Mouse (Mus musculus): ENCODE results near the gene Dctn2. TPM values are rescaled to one million over a fixed set of nuclear protein-coding genes. Genes with fewer than 3 reads are reported as not detected.

Gene Dctn2
- total RNA-seq (2023), result 100 to 1,000 TPM; 111 to 113 TPM

DNA sequence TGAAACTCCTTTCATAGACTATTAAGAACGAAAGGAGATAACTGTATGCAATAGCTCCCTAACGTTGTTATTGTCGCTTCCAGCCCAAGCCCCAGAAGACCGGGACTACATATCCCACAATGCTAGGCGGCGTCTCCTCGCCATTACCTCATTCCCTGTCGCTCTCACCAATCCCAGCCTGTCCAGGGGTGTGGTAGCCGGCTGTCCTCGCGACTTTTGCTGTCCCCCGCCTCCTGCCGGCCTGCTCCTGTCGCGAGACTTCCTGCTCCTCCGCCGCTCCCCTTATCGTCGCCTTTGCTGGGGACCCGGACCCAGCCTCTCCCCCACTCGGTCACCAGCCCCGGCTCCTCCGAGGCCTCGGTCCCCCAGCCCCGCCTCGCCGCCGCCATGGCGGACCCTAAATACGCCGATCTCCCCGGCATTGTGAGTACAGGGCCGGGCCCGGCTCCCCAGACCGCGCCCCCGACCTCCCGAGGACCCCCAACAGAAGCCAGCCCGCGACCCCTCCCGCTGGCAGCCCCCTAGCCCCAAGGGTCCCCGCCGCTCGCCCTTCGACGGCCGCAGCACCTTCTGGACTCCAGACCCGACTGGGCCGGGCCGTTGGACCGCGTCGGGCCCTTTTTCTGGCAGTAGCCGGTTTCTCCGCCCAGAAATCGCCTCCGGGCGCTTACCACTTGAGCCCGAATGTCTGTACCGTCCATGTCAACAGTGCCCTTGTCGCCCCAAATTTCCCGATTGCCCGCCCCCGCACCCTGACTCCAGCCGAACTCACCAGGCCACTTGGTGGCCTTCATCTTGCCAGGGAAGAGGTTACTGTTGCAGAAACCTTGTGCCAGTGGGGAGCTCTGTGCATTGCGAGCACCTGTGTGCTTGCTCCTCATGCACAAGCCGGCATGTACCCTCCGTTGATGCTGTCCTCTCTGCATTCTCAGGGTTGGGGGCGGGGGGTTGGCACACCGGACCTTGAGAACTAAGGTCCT lies at the start of gene Dctn2:
Gene Dctn2 (plus strand): TSS at position 257 of the 980 bp plus-strand sequence.

GRCm38 (mm10) chr10:127262548-127263398 lies 3.4 kb upstream of the Dctn2 start, which contains the start of gene Kif5a:
Gene Kif5a, minus strand, starts transcription at chr10:127263348.

GRCm38 (mm10) chr10:127288800-127289572 lies 22.8 kb downstream of the Dctn2 start, which contains the start of gene Mbd6:
Gene Mbd6, minus strand, starts transcription at chr10:127289018.

GRCm38 (mm10) chr10:127311476-127312355 lies 45.5 kb downstream of the Dctn2 start, which contains the start of gene Mars:
Gene Mars, minus strand, starts transcription at chr10:127311786.

GRCm38 (mm10) chr10:127321621-127322020 lies 55.5 kb downstream of the Dctn2 start, which contains the start of gene Arhgap9:
Gene Arhgap9, plus strand, starts transcription at chr10:127321964.

Other genes with a start within 250 kb of the Dctn2 start
- gene Tsfm, start 235.5 kb upstream of the Dctn2 start, total RNA-seq (2023), result 10 to 100 TPM; 12.8 to 15.0 TPM
- 1 to 10 TPM; 4.2 to 7.2 TPM for gene Mettl1, start 225.0 kb upstream of the Dctn2 start, total RNA-seq (2023)
- under 1 TPM in 1 of 2 experiments, not detected in 1; 0.30 TPM for gene Eef1akmt3, start 224.9 kb upstream of the Dctn2 start, total RNA-seq (2023)
- gene Cyp27b1, start 218.1 kb upstream of the Dctn2 start, total RNA-seq (2023), result not detected
- gene March9, start 206.2 kb upstream of the Dctn2 start, total RNA-seq (2023), result under 1 TPM in 1 of 2 experiments, not detected in 1; 0.15 TPM
- gene Cdk4, start 202.8 kb upstream of the Dctn2 start, total RNA-seq (2023), result 10 to 100 TPM; 74.8 to 91.0 TPM
- gene Tspan31, start 196.1 kb upstream of the Dctn2 start, total RNA-seq (2023), result 10 to 100 TPM; 66.0 to 66.3 TPM
- 10 to 100 TPM; 32.9 to 33.7 TPM for gene Agap2, start 191.1 kb upstream of the Dctn2 start, total RNA-seq (2023)
- gene Os9, start 145.2 kb upstream of the Dctn2 start, total RNA-seq (2023), result 100 to 1,000 TPM; 136 to 140 TPM
- 100 to 1,000 TPM; 257 to 262 TPM for gene B4galnt1, start 101.1 kb upstream of the Dctn2 start, total RNA-seq (2023)
- not detected for gene Slc26a10, start 85.7 kb upstream of the Dctn2 start, total RNA-seq (2023)
- gene Arhgef25, start 76.3 kb upstream of the Dctn2 start, total RNA-seq (2023), result under 1 TPM in 1 of 2 experiments, not detected in 1; 0.55 TPM
- gene Dtx3, start 70.6 kb upstream of the Dctn2 start, total RNA-seq (2023), result 10 to 100 TPM; 24.6 to 28.6 TPM
- gene Pip4k2c, start 54.8 kb upstream of the Dctn2 start, total RNA-seq (2023), result 10 to 100 TPM; 20.6 to 21.1 TPM
- 1 to 10 TPM; 2.4 to 3.3 TPM for gene Kif5a, start 3.0 kb upstream of the Dctn2 start, total RNA-seq (2023)
- gene Mbd6, start 22.6 kb downstream of the Dctn2 start, total RNA-seq (2023), result 100 to 1,000 TPM; 116 to 118 TPM
- gene Mars, start 45.4 kb downstream of the Dctn2 start, total RNA-seq (2023), result 10 to 100 TPM; 37.6 to 42.2 TPM
- gene Arhgap9, start 55.6 kb downstream of the Dctn2 start, total RNA-seq (2023), result 100 to 1,000 TPM; 216 to 240 TPM
- gene Gli1, start 75.6 kb downstream of the Dctn2 start, total RNA-seq (2023), result under 1 TPM in 1 of 2 experiments, not detected in 1; 0.66 TPM
- not detected for gene Inhbe, start 88.0 kb downstream of the Dctn2 start, total RNA-seq (2023)
- gene Inhbc, start 104.1 kb downstream of the Dctn2 start, total RNA-seq (2023), result not detected
- gene R3hdm2, start 114.0 kb downstream of the Dctn2 start, total RNA-seq (2023), result 100 to 1,000 TPM in 1 of 2 experiments, 10 to 100 TPM in 1; 98.4 to 116 TPM
- 1 to 10 TPM; 1.0 to 3.7 TPM for gene Stac3, start 235.3 kb downstream of the Dctn2 start, total RNA-seq (2023)
- gene Ndufa4l2, start 248.6 kb downstream of the Dctn2 start, total RNA-seq (2023), result not detected

All from monocyte, adult 59 days (primary cell).